In the genomic region with DNA sequence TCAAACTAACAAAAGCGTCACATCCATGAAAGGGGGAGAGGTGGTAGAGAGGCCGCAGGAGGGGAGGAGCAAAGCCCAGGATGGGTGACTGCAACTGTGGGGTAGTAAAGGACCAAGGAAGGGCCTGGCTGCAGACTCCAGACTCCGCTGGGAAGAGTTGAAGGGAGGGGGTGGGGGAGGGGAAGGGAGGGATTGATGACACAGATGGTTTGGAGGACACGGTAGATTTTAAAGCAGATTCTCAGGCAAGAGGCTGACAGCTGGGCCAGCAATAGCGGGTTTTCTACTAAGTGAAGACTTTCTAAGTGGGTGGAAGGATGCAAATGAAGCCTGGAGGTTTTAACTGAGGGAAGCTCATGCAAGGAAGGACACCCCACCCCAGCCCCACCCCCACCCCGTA, we compare ENCODE assay signal across 13 mouse cellular contexts. TPM values are rescaled to one million over a fixed set of nuclear protein-coding genes. Genes with fewer than 3 reads are reported as not detected.
DNase-seq lines count a peak whose midpoint lies in the region; ATAC-seq and TF ChIP-seq lines count a peak whose summit lies in the region.
"Had no signal": no experiment of that assay in that cellular context is flagged by ENCODE, and none has a peak within 500 bp of the region (broad histone marks: within the 10 kb centered on the region; RNA-seq: fewer than 3 reads in every experiment).

No protein-coding gene starts in this region.

- no peak overlapping the region for H3K4me3 ChIP-seq in stomach, embryonic 14.5 days (ENCODE audit: low read depth, low read length)
- no peak overlapping the region for H3K4me3 ChIP-seq in stomach, postnatal 0 days (ENCODE audit: low read depth, low read length)
- no peak overlapping the region for H3K4me3 ChIP-seq in embryonic facial prominence, embryonic 14.5 days (ENCODE audit: low read depth, low read length)
- H3K4me3 ChIP-seq: kidney, embryonic 15.5 days; myocyte had no signal

- H3K36me3 ChIP-seq in stomach, embryonic 14.5 days (ENCODE audit: control insufficient read depth, insufficient read depth, low read length) = peaks cover 24% of the 10 kb centered on the region
- peaks cover 2% of the 10 kb centered on the region; the same call in 1 of the 2 replicates for H3K36me3 ChIP-seq in stomach, postnatal 0 days (ENCODE audit: control insufficient read depth, insufficient read depth, low read length)
- peaks cover 33% of the 10 kb centered on the region for H3K36me3 ChIP-seq in embryonic facial prominence, embryonic 14.5 days (ENCODE audit: control insufficient read depth, insufficient read depth, low read length)

- DNase-seq in layer of hippocampus, adult 9-11 months = peak; percentile 20
- no peak for DNase-seq in layer of hippocampus, adult 8-10 months (ENCODE audit: low spot score in 2 of 2)
- DNase-seq in stomach, postnatal 0 days (ENCODE audit: low spot score) = no peak
- peak; percentile 74 for DNase-seq in embryonic facial prominence, embryonic 14.5 days (ENCODE audit: low spot score)
- peak; percentile 38 for DNase-seq in yolk sac, embryonic 10.5 days (ENCODE audit: low spot score)
- no peak for DNase-seq in cerebellum, postnatal 25 days
- no peak for DNase-seq in B cell, adult 2 months
- DNase-seq: cerebellum, adult 18-20 months; thymus, adult 2 months had no signal

- TF ChIP-seq EP300 in stomach, postnatal 0 days (optimal IDR thresholded peaks at IDR 0.05) = no peak

- H3K9ac ChIP-seq in stomach, embryonic 14.5 days (replicated peaks; ENCODE audit: low read depth, low read length) = no peak overlapping the region
- no peak overlapping the region for H3K9ac ChIP-seq in stomach, postnatal 0 days (ENCODE audit: low read length)
- no peak overlapping the region for H3K9ac ChIP-seq in embryonic facial prominence, embryonic 14.5 days (ENCODE audit: low read depth, low read length)
- H3K9ac ChIP-seq: kidney, embryonic 15.5 days had no signal

- WGBS in stomach, embryonic 14.5 days = 20% methylated on average over 6 of the region's 6 CpGs
- 33% methylated on average over 6 of the region's 6 CpGs for WGBS in stomach, postnatal 0 days
- WGBS in embryonic facial prominence, embryonic 14.5 days = 23% methylated on average over 6 of the region's 6 CpGs

- 0 out of 2 replicates have a peak overlapping the region, but pooled peaks have one; percentile 7 for H3K4me2 ChIP-seq in stomach, embryonic 14.5 days (replicated peaks; ENCODE audit: low read depth, low read length)
- no peak overlapping the region for H3K4me2 ChIP-seq in stomach, postnatal 0 days (replicated peaks; ENCODE audit: low read depth)
- H3K4me2 ChIP-seq in embryonic facial prominence, embryonic 14.5 days (ENCODE audit: low read depth, low read length) = peak overlapping the region; percentile 2; the same call in 1 of the 2 replicates
- H3K4me2 ChIP-seq: kidney, embryonic 15.5 days had no signal

- peaks cover 9% of the 10 kb centered on the region for H3K4me1 ChIP-seq in stomach, embryonic 14.5 days (ENCODE audit: control insufficient read depth, insufficient read depth, low read length)
- no peaks in the 10 kb centered on the region for H3K4me1 ChIP-seq in stomach, postnatal 0 days (replicated peaks; ENCODE audit: control insufficient read depth, insufficient read depth)
- H3K4me1 ChIP-seq in embryonic facial prominence, embryonic 14.5 days (ENCODE audit: control insufficient read depth, insufficient read depth, low read length) = peaks cover 8% of the 10 kb centered on the region; the same call in 1 of the 2 replicates

- H3K27me3 ChIP-seq in stomach, embryonic 14.5 days (ENCODE audit: control insufficient read depth, insufficient read depth, low read length) = no peaks in the 10 kb centered on the region
- no peaks in the 10 kb centered on the region for H3K27me3 ChIP-seq in stomach, postnatal 0 days (ENCODE audit: control insufficient read depth, insufficient read depth, low read length)
- no peaks in the 10 kb centered on the region for H3K27me3 ChIP-seq in embryonic facial prominence, embryonic 14.5 days (replicated peaks; ENCODE audit: control insufficient read depth, insufficient read depth, low read length)
- H3K27me3 ChIP-seq: kidney, embryonic 15.5 days had no signal

- no peak for ATAC-seq in stomach, embryonic 14.5 days (ENCODE audit: insufficient number of reproducible peaks, insufficient read depth, low FRiP score, low read depth)
- no peak for ATAC-seq in stomach, postnatal 0 days (ENCODE audit: low FRiP score, low TSS enrichment)
- no peak for ATAC-seq in embryonic facial prominence, embryonic 14.5 days (ENCODE audit: low read depth)
- ATAC-seq: lung, postnatal 0 days had no signal

- no peak for TF ChIP-seq CTCF in stomach, postnatal 0 days (IDR thresholded peaks at IDR 0.05; ENCODE audit: low read depth)

- H3K27ac ChIP-seq in stomach, embryonic 14.5 days (ENCODE audit: low read length) = no peak overlapping the region
- H3K27ac ChIP-seq in stomach, postnatal 0 days (replicated peaks) = no peak overlapping the region
- no peak overlapping the region for H3K27ac ChIP-seq in embryonic facial prominence, embryonic 14.5 days (replicated peaks; ENCODE audit: low read depth, low read length)
- H3K27ac ChIP-seq: kidney, embryonic 15.5 days had no signal

- H3K9me3 ChIP-seq in stomach, embryonic 14.5 days (ENCODE audit: control insufficient read depth, low read depth, low read length) = no peaks in the 10 kb centered on the region
- H3K9me3 ChIP-seq in stomach, postnatal 0 days (ENCODE audit: control insufficient read depth, low read length) = no peaks in the 10 kb centered on the region
- no peaks in the 10 kb centered on the region for H3K9me3 ChIP-seq in embryonic facial prominence, embryonic 14.5 days (ENCODE audit: control insufficient read depth, low read length)
- H3K9me3 ChIP-seq: kidney, embryonic 15.5 days had no signal

RNA-seq across cellular contexts. Expression of gene Kif14, which starts 4.3 kb away (rescaled TPM):
- total RNA-seq in layer of hippocampus, adult 8-10 months (2022) = under 1 TPM; 0.08 to 0.27 (median 0.15) TPM
- polyA plus RNA-seq in stomach, embryonic 14.5 days (2014; fragmentation: Nextera tagmentation; extraction: Ambion mirVana) = 11.6 and 13.9 TPM in 2 replicates
- polyA plus RNA-seq in stomach, postnatal 0 days (2015; fragmentation: Nextera tagmentation; extraction: Ambion mirVana) = 0.63 and 1.1 TPM in 2 replicates
- 5.7 and 6.6 TPM in 2 replicates for polyA plus RNA-seq in embryonic facial prominence, embryonic 14.5 days (2014; fragmentation: Nextera tagmentation; extraction: Ambion mirVana)

RNA-seq across cellular contexts. Expression of gene Ddx59, which starts 55.4 kb away (rescaled TPM):
- 10 to 100 TPM in 3 of 4 experiments, 1 to 10 TPM in 1; 9.6 to 11.8 (median 11.1) TPM for total RNA-seq in layer of hippocampus, adult 8-10 months (2022)
- 18.0 and 19.8 TPM in 2 replicates for polyA plus RNA-seq in stomach, embryonic 14.5 days (2014; fragmentation: Nextera tagmentation; extraction: Ambion mirVana)
- 7.7 and 9.0 TPM in 2 replicates for polyA plus RNA-seq in stomach, postnatal 0 days (2015; fragmentation: Nextera tagmentation; extraction: Ambion mirVana)
- polyA plus RNA-seq in embryonic facial prominence, embryonic 14.5 days (2014; fragmentation: Nextera tagmentation; extraction: Ambion mirVana) = 17.0 and 18.7 TPM in 2 replicates

Comparison
In these comparisons a context has a peak if more than half of its experiments do, and no peak if none do; other contexts are left out.
1. DNase-seq: peak in layer of hippocampus, adult 9-11 months (single experiment), embryonic facial prominence, embryonic 14.5 days (single experiment) and yolk sac, embryonic 10.5 days (single experiment); none in layer of hippocampus, adult 8-10 months (0 of 2), stomach, postnatal 0 days (single experiment), cerebellum, postnatal 25 days (0 of 2) and B cell, adult 2 months (0 of 2).